Mouse (Mus musculus) kidney, adult 2 months (tissue): ENCODE measurements at regions not wholly inside any gene's neighbourhood (a gene's known extent, or its start where the extent isn't known, plus 50 kb on each side); places are given as distances from the start of the nearest gene placed in this dataset.

Experiments used
- CTCF ChIP-seq: fragments of 200-500 bp; conservative IDR thresholded peaks from 2 replicates; pipeline ENCODE4 v1.5.1; 2011; ENCODE audit warnings: low read depth, mild to moderate bottlenecking, control low read depth, low read length, moderate library complexity, mixed read lengths; ENCODE audit not compliant: insufficient read depth, insufficient read length
- POLR2A ChIP-seq: fragments of 200-500 bp; IDR thresholded peaks from one replicate; pipeline ENCODE4 v1.6.1; 2011; ENCODE audit warnings: low read depth, low read length, control low read depth

GRCm38 (mm10) chr12:25905614-25906013 lies 509.4 kb downstream of the Rnf144a start:
- TF ChIP-seq CTCF: no peak
- TF ChIP-seq POLR2A: no peak
